Mouse (Mus musculus) MEL (cell line): ENCODE data around the gene Bmp7. TPM values are rescaled to one million over a fixed set of nuclear protein-coding genes. Genes with fewer than 3 reads are reported as not detected.

Source experiments
- DNase-seq: peaks from one replicate; pipeline ENCODE4 v3.0.0; 2011; ENCODE audit warnings: low read depth, low spot score
- H3K27ac ChIP-seq: 2 replicates; pipeline ENCODE4 v1.5.1; 2012; ENCODE audit warnings: low read depth, mild to moderate bottlenecking, control low read depth, low read length, moderate library complexity; ENCODE audit not compliant: control insufficient read depth
- H3K27me3 ChIP-seq, 2 experiments: fragments of 150-350 bp in 1 of 2; sonication (generic) in 1 of 2; 2 replicates each; pipeline ENCODE4 v1.6.1; 2012; ENCODE audit warnings: low read length in 2 of 2, mild to moderate bottlenecking in 2 of 2, improper control_type of control experiment in 1 of 2, moderate library complexity in 1 of 2; ENCODE audit not compliant: insufficient read depth in 2 of 2, control insufficient read depth in 1 of 2
- H3K36me3 ChIP-seq, 2 experiments: 2 replicates each; pipeline ENCODE4 v1.6.1; 2012 to 2014; ENCODE audit warnings: low read length in 2 of 2, improper control_type of control experiment in 1 of 2, inconsistent platforms in 1 of 2, mild to moderate bottlenecking in 1 of 2; ENCODE audit not compliant: insufficient read depth in 2 of 2, control insufficient read depth in 1 of 2
- H3K4me1 ChIP-seq, 2 experiments: fragments of 150-350 bp in 1 of 2; sonication (generic) in 1 of 2; 2 replicates each; pipeline ENCODE4 v1.6.1; 2012; ENCODE audit warnings: low read length in 2 of 2, improper control_type of control experiment in 1 of 2, mild to moderate bottlenecking in 1 of 2; ENCODE audit not compliant: insufficient read depth in 2 of 2, control insufficient read depth in 1 of 2
- H3K4me3 ChIP-seq, 2 experiments: fragments of 150-350 bp in 1 of 2; sonication (generic) in 1 of 2; 2 replicates each; pipeline ENCODE4 v1.5.1; 2012; ENCODE audit warnings: low read depth in 2 of 2, low read length in 2 of 2, mild to moderate bottlenecking in 2 of 2, moderate library complexity in 2 of 2, control low read depth in 1 of 2, improper control_type of control experiment in 1 of 2; ENCODE audit not compliant: control insufficient read depth in 1 of 2, insufficient read depth in 1 of 2
- H3K79me2 ChIP-seq: 2 replicates; pipeline ENCODE4 v1.6.1; 2012; ENCODE audit warnings: mild to moderate bottlenecking, low read length, moderate library complexity; ENCODE audit not compliant: control insufficient read depth, poor library complexity, insufficient read depth
- H3K9ac ChIP-seq: 2 replicates; pipeline ENCODE4 v1.6.1; 2012; ENCODE audit warnings: low read depth, mild to moderate bottlenecking, control low read depth, low read length, moderate library complexity; ENCODE audit not compliant: control insufficient read depth, poor library complexity, severe bottlenecking
- H3K9me3 ChIP-seq: fragments of 150-350 bp; sonication (generic); replicated peaks from 2 replicates; pipeline ENCODE4 v1.6.1; 2012; ENCODE audit warnings: mild to moderate bottlenecking, low read length, improper control_type of control experiment, moderate library complexity; ENCODE audit not compliant: insufficient read depth
- BHLHE40 ChIP-seq: IDR thresholded peaks from 2 replicates; pipeline ENCODE4 v1.6.1; 2012; ENCODE audit warnings: low read depth, mild to moderate bottlenecking, inconsistent platforms, low read length, improper control_type of control experiment, borderline replicate concordance
- CHD1 ChIP-seq: IDR thresholded peaks from 2 replicates; pipeline ENCODE4 v1.6.1; 2012; ENCODE audit warnings: low read depth, mild to moderate bottlenecking, inconsistent platforms, low read length, improper control_type of control experiment
- CHD2 ChIP-seq: IDR thresholded peaks from 2 replicates; pipeline ENCODE4 v1.6.1; 2011; ENCODE audit warnings: low read length, improper control_type of control experiment
- E2F4 ChIP-seq: IDR thresholded peaks from 2 replicates; pipeline ENCODE4 v1.6.1; 2011; ENCODE audit warnings: low read depth, low read length, improper control_type of control experiment, borderline replicate concordance
- EP300 ChIP-seq, 2 experiments: IDR thresholded peaks; 2 replicates each; pipeline ENCODE4 v1.6.1; 2011; ENCODE audit warnings: improper control_type of control experiment in 2 of 2, low read length in 2 of 2, low read depth in 1 of 2, mild to moderate bottlenecking in 1 of 2
- KAT2A ChIP-seq: conservative IDR thresholded peaks from 2 replicates; pipeline ENCODE4 v1.6.1; 2012; ENCODE audit warnings: low read depth, low read length, improper control_type of control experiment, inconsistent platforms
- MAFK ChIP-seq: IDR thresholded peaks from 2 replicates; pipeline ENCODE4 v1.6.1; 2011; ENCODE audit warnings: low read depth, mild to moderate bottlenecking, low read length, improper control_type of control experiment, borderline replicate concordance
- MAZ ChIP-seq: IDR thresholded peaks from 2 replicates; pipeline ENCODE4 v1.6.1; 2012; ENCODE audit warnings: low read depth, mild to moderate bottlenecking, inconsistent platforms, low read length, improper control_type of control experiment
- MEF2A ChIP-seq: IDR thresholded peaks from 2 replicates; pipeline ENCODE4 v1.6.1; 2014; ENCODE audit warnings: low read depth, mild to moderate bottlenecking, inconsistent platforms, low read length, improper control_type of control experiment; ENCODE audit not compliant: poor library complexity, insufficient replicate concordance, severe bottlenecking; ENCODE audit errors: extremely low read depth
- MXI1 ChIP-seq: IDR thresholded peaks from 2 replicates; pipeline ENCODE4 v1.6.1; 2011; ENCODE audit warnings: mild to moderate bottlenecking, low read depth, low read length, improper control_type of control experiment
- MYC ChIP-seq: IDR thresholded peaks from 2 replicates; pipeline ENCODE4 v1.6.1; 2011; ENCODE audit warnings: low read depth, mild to moderate bottlenecking, low read length, improper control_type of control experiment, moderate library complexity
- NELFE ChIP-seq: IDR thresholded peaks from 2 replicates; pipeline ENCODE4 v1.6.1; 2011; ENCODE audit warnings: low read depth, low read length, improper control_type of control experiment
- POLR2AphosphoS2 ChIP-seq: IDR thresholded peaks from 2 replicates; pipeline ENCODE4 v1.6.1; 2011; ENCODE audit warnings: low read length, improper control_type of control experiment
- RAD21 ChIP-seq: IDR thresholded peaks from 2 replicates; pipeline ENCODE4 v1.6.1; 2011; ENCODE audit warnings: mild to moderate bottlenecking, low read depth, low read length, improper control_type of control experiment
- RCOR1 ChIP-seq: IDR thresholded peaks from 2 replicates; pipeline ENCODE4 v1.6.1; 2012; ENCODE audit warnings: low read depth, mild to moderate bottlenecking, inconsistent platforms, low read length, improper control_type of control experiment
- SIN3A ChIP-seq: IDR thresholded peaks from 2 replicates; pipeline ENCODE4 v1.6.1; 2012; ENCODE audit warnings: low read length, improper control_type of control experiment, inconsistent platforms
- UBTF ChIP-seq: IDR thresholded peaks from 2 replicates; pipeline ENCODE4 v1.6.1; 2012; ENCODE audit warnings: low read depth, mild to moderate bottlenecking, inconsistent platforms, low read length, improper control_type of control experiment, moderate library complexity, borderline replicate concordance; ENCODE audit not compliant: insufficient read depth
- USF1 ChIP-seq: IDR thresholded peaks from 2 replicates; pipeline ENCODE4 v1.6.1; 2014; ENCODE audit warnings: low read depth, mild to moderate bottlenecking, inconsistent platforms, low read length, improper control_type of control experiment, moderate library complexity
- ZC3H11A ChIP-seq: IDR thresholded peaks from 2 replicates; pipeline ENCODE4 v1.6.1; 2012; ENCODE audit warnings: low read depth, mild to moderate bottlenecking, inconsistent platforms, low read length, improper control_type of control experiment
- ZKSCAN1 ChIP-seq: IDR thresholded peaks from 2 replicates; pipeline ENCODE4 v1.6.1; 2012; ENCODE audit warnings: low read depth, mild to moderate bottlenecking, inconsistent platforms, low read length, improper control_type of control experiment, moderate library complexity
- polyA plus RNA-seq, 2 experiments: library from polyadenylated mRNA; stranded (reverse) in 1 of 2; unstranded in 1 of 2; fragments of >175 nt in 1 of 2; fragments of >200 nt in 1 of 2; gene quantifications; 2 replicates each; pipeline versions ENCODE4 v1.2.1 to v1.2.4; 2012; ENCODE audit warnings: low replicate concordance in 2 of 2, low read depth in 1 of 2; ENCODE audit not compliant: insufficient read length in 2 of 2, insufficient read depth in 1 of 2, missing spikeins in 1 of 2
- total RNA-seq: library from RNA; depleted of rRNA; stranded (reverse); fragments of 300-350 nt; gene quantifications from 2 replicates; pipeline ENCODE4 v1.2.3, GENCODE M21; 2012

Gene Bmp7
- total and polyA plus RNA-seq, 3 experiments = not detected

DNA sequence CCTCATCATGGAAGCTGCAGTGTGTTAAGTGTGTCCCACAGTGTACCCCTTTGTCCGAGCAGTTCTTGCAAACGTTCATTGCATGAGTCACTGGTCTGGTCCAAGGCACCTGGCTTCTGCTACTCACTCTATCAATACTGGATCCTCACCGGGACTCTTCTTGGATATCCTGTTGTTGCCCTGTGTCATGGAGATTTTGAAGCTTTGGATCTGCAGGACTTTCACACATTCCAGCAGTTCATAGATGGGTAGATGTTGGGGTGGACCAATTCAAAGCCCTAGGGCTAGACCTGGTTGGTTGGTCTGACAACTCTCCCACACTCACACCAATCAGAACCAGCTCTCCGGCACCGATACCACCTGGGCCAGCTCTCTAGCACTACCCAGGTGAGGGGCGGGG lies 103.6 kb downstream of the Bmp7 start:
- Histone ChIP-seq H3K9ac (no peak overlapping the region), H3K27me3 (no peaks in the 10 kb centered on the region), H3K79me2 (no peaks in the 10 kb centered on the region), H3K4me1 (no peaks in the 10 kb centered on the region), H3K4me3 (no peak overlapping the region), H3K27ac (no peak overlapping the region), H3K36me3 (no peaks in the 10 kb centered on the region), H3K9me3 (no peaks in the 10 kb centered on the region)
- no peak for DNase-seq
- TF ChIP-seq CHD1 (no peak), ZC3H11A (no peak), KAT2A (no peak), E2F4 (no peak), NELFE (no peak), ZKSCAN1 (no peak), MEF2A (no peak), POLR2AphosphoS2 (no peak), RCOR1 (no peak), UBTF (no peak), MYC (no peak), SIN3A (no peak), RAD21 (no peak), MAZ (no peak), BHLHE40 (no peak)

DNA sequence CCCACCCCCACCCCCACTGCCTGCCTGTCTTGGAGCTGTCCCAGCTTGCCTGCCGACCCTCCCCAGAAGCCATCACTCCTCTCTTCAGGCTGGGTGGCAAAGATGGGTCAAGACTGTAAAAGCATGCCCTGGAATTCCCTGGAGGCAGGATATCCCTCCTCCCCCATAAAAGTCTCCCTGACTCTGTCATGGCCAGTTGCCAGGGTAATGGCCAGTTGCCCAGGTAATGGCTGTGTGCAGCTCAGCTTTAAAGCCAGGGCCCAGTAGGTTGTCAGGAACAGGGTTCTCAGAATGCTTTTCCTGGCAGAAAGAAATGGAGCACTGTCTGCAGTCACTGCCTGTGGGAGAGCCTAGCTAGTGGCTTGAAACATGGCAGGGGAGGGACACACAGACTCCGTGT lies 106.9 kb downstream of the Bmp7 start:
- H3K9ac ChIP-seq = no peak overlapping the region
- no peaks in the 10 kb centered on the region for H3K9me3 ChIP-seq
- DNase-seq = no peak
- H3K36me3 ChIP-seq = no peaks in the 10 kb centered on the region
- H3K27me3 ChIP-seq = no peaks in the 10 kb centered on the region
- H3K4me3 ChIP-seq = no peak overlapping the region
- no peaks in the 10 kb centered on the region for H3K4me1 ChIP-seq
- TF ChIP-seq MXI1 (no peak), MAFK (no peak), UBTF (no peak), CHD2 (no peak), POLR2AphosphoS2 (no peak), KAT2A (no peak), BHLHE40 (no peak), USF1 (no peak), EP300 (IDR thresholded peaks at IDR 0.05; ENCODE audit: low read depth in 1 of 2, low read length in 2 of 2) (no peak), NELFE (no peak)
- no peak overlapping the region for H3K27ac ChIP-seq
- H3K79me2 ChIP-seq = no peaks in the 10 kb centered on the region
